Mouse (Mus musculus) MN1 (cell line): ENCODE measurements at regions not wholly inside any gene's neighbourhood (a gene's known extent, or its start where the extent isn't known, plus 50 kb on each side); places are given as distances from the start of the nearest gene placed in this dataset.

ENCODE experiments used
- DNase-seq: peaks from one replicate; pipeline ENCODE4 v3.0.0-alpha.2; 2016; ENCODE audit warnings: low spot score

- DNase-seq: no peak
Observed at GRCm38 (mm10) chr13:102640171-102640570, 53.2 kb upstream of the Cd180 start.
